Mouse (Mus musculus) liver, adult 2 months (tissue): Measurements from ENCODE around the gene Robo1.

Source experiments
- CTCF ChIP-seq: fragments of 200-500 bp; IDR thresholded peaks from 2 replicates; pipeline ENCODE4 v1.5.1; 2011; ENCODE audit warnings: low read depth, low read length, control low read depth
- POLR2A ChIP-seq: fragments of 200-500 bp; IDR thresholded peaks from 2 replicates; pipeline ENCODE4 v1.6.1; 2011; ENCODE audit warnings: low read length, control low read depth; ENCODE audit not compliant: insufficient read depth; ENCODE audit errors: extremely low read depth

GRCm38 (mm10) chr16:73062461-73062860 lies 754.4 kb downstream of the Robo1 start:
- TF ChIP-seq CTCF (no peak), POLR2A (no peak)
